Mouse (Mus musculus) small intestine, adult 2 months (tissue): Measurements from ENCODE around the gene Gucy2d.

ENCODE experiments used
- CTCF ChIP-seq: fragments of 200-500 bp; IDR thresholded peaks from 2 replicates; pipeline ENCODE4 v1.5.1; 2012; ENCODE audit warnings: low read depth, mild to moderate bottlenecking, control low read depth, inconsistent platforms, low read length, moderate library complexity, mixed read lengths; ENCODE audit not compliant: insufficient replicate concordance, insufficient read length; ENCODE audit errors: extremely low read depth
- POLR2A ChIP-seq: fragments of 200-500 bp; IDR thresholded peaks from 2 replicates; pipeline ENCODE4 v1.6.1; 2012; ENCODE audit warnings: low read depth, mild to moderate bottlenecking, control low read depth, inconsistent platforms, low read length, moderate library complexity

GRCm38 (mm10) chr7:98492331-98492730 is 52.1 kb downstream of the Gucy2d start:
- TF ChIP-seq POLR2A (no peak), CTCF (no peak)
